Mouse (Mus musculus) left cerebral cortex, adult 18-20 months (tissue): ENCODE measurements around the gene Fam193b. TPM values are rescaled to one million over a fixed set of nuclear protein-coding genes. Genes with fewer than 3 reads are reported as not detected.
A peak's percentile ranks its signal among the peaks of the same experiment; 100 is the strongest.
"Not testable (repeated sequence)": the region's sequence is repeated elsewhere in the genome, so short reads cannot be mapped to it uniquely, and the experiment has no call there.

Source experiments
- DNase-seq, 2 experiments: peaks; one replicate each; pipeline ENCODE4 v3.0.0; 2021 to 2022; ENCODE audit warnings: low spot score in 2 of 2, mixed read lengths in 1 of 2
- long read RNA-seq, 2 experiments: library from polyadenylated mRNA; stranded (forward); transcript quantifications; one replicate each; pipeline ENCODE4 v2.0.0; 2021
- total RNA-seq, 2 experiments: library from RNA; stranded (reverse); gene quantifications; 2 replicates each; pipeline ENCODE4 v1.2.3; 2021

Fam193b gene
- total RNA-seq = 10 to 100 TPM; 77.0 to 81.8 TPM
- long read RNA-seq, experiment 1, full-length matches to known transcripts = 23 of 85 reads
- long read RNA-seq, experiment 1, partial matches to known transcripts = 18 of 85 reads
- long read RNA-seq, experiment 1, other reads (novel, unspliced or antisense) = 44 of 85 reads
- long read RNA-seq, experiment 2, full-length matches to known transcripts = 6 of 39 reads
- long read RNA-seq, experiment 2, partial matches to known transcripts = 11 of 39 reads
- long read RNA-seq, experiment 2, other reads (novel, unspliced or antisense) = 22 of 39 reads

DNA sequence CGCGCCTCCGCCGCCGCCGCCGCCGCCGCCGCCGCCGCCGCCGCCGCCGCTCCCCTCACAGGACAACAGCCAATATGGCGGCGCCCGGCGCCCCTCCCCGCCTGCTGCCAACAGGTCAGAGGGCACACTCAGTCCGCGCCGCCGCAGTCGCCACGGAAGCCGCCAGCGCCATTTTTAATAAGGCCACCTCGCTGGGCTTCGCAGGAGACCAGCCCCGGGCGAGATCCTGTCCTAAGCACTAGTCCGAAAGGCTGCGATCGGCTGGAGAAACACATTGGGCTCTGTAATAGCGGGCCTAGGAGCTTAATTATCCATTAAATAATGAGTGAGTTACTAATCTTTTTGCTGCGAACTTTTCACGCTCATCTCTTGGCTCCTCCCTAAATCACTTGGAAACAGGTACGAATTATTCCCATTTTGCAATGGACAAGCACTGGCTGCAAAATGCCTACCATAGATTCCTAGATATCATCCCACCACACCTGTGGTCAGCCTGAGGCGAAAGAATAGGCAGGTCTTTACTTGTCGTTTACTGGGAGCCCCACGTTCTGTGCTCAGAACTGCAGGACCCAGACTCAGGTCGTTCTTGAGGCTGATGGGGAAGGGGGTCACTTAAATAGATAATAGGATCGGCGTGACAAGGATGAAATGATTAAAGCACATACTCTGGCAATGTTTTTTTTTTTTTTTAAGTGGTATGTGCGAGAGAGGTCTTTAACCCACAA is at the start of gene Fam193b:
Gene Fam193b, minus strand, starts transcription at position 94 of the 725 bp plus-strand sequence.
- DNase-seq = peak; percentile 93 to 95

- no peak for DNase-seq
Measured at GRCm38 (mm10) chr13:55620275-55620674, 49.4 kb upstream of the Fam193b start.

- DNase-seq = no peak
Measured at GRCm38 (mm10) chr13:55619328-55619727, 48.4 kb upstream of the Fam193b start.

DNA sequence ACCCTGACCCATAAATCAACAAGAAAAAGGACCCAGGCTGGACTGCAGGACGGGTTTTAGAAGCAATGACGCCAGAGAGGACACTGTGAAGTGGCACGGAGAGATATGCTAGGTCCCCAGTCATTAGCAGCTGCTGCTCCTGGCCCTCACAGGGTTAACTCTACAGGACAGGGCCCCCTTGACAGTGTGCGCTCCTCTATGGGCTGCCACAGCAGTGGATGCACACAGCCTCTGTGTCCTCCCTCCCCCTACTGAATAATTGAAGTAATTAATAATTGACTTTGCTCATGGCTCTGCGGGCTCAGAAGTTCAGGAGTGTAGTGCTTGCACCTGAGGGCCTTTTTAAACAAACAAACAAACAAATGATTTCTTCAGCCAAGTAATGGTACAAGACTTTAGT is 42.6 kb upstream of the Fam193b start:
- no peak for DNase-seq

DNA sequence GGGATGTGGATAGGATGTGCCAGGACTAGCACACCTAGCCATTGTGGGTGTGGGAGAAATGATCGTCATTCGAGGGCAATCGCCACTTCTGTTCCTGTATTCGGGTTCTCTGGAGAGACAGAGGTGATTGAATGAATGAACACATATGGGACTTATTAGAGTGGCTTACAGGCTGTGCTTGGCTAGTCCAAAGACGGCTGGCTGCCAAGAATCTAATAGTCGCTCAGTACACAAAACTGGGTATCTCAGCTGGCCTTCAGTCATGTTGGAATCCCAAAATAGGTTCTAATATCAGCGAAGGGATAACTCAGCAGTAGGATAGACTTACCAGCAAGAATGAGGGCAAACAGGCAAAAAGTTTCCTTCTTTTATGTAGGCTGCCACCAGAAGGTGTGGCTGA is 41.1 kb upstream of the Fam193b start:
- DNase-seq = no peak

GRCm38 (mm10) chr13:55607624-55608006 is 36.7 kb upstream of the Fam193b start:
- DNase-seq = no peak

GRCm38 (mm10) chr13:55606899-55607623 is 36.1 kb upstream of the Fam193b start:
- DNase-seq = peak in 1 of 2 experiments; percentile 48

- DNase-seq = no peak
Measured at GRCm38 (mm10) chr13:55604606-55605005, 33.7 kb upstream of the Fam193b start.

GRCm38 (mm10) chr13:55601611-55602010 is 30.7 kb upstream of the Fam193b start:
- peak; percentile 79 to 89 for DNase-seq

DNA sequence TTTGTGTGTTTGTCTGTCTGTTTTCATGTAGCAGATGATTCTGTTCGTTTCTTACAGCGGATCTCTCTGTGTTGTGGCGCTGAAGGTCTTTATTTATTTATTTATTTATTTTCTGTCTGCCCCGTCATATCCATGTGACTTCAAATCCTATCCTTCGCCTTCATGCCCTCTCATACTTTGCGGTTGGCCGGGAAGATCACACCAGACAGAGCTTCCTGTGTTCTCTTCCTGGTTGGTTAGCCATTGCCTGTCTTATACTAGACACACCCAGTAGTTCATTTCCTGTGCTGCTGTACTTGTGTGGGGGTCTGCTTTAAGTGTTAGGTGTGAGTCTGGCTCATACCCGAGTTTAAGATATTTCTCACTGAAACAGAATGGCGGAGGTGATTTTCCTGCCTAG is 29.7 kb upstream of the Fam193b start:
- DNase-seq = no peak

GRCm38 (mm10) chr13:55599566-55600540 is 28.9 kb upstream of the Fam193b start, which contains the start of gene B4galt7:
TSS of gene B4galt7 (plus strand) at chr13:55599896.
- DNase-seq = peak; percentile 82 to 87

- peak in 1 of 2 experiments; percentile 49 for DNase-seq
Measured at GRCm38 (mm10) chr13:55596802-55597201, 25.9 kb upstream of the Fam193b start.

DNA sequence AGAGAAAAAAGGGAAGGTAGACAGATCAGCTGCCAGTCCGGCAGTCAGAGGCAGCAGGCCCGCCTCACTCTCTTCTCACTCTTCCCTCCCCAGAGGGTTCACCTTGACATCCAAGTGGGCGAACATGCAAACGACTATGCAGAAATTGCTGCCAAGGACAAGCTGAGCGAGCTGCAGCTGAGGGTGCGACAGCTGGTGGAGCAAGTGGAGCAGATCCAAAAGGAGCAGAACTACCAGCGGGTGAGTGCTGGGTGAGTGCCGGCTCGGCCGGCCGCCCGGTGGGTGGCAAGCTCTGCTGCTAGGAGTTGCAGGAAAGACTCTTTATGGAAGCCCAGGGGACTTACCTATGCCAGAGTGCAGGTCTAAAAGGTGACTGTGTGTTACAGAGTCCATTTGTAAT is 24.5 kb upstream of the Fam193b start:
- peak; percentile 71 to 87 for DNase-seq

DNA sequence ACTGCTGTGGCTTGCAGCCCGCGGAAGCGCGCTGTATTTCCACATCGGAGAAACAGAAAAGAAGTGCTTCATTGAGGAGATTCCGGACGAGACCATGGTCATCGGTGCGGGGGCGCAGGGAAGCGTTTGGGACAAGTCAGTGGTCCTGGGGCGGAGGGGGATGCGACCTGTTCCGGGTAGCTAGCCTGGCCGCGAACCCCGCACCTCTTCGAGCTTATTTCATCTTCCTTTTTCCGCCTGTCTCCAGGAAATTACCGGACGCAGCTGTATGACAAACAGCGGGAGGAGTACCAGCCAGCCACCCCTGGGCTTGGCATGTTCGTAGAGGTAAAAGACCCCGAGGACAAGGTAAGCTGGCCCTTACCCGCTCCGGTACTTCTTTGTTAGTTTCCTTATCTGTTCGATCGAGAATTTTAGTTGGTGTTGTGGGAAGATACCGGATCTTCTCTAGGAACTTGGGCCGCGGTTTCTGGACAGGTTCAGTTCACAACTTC is 22.4 kb upstream of the Fam193b start:
- DNase-seq = no peak

- DNase-seq = peak; percentile 97 to 98
Measured at GRCm38 (mm10) chr13:55592512-55593253, 21.8 kb upstream of the Fam193b start.

- DNase-seq = no peak
Measured at GRCm38 (mm10) chr13:55591961-55592490, 21.1 kb upstream of the Fam193b start.

DNA sequence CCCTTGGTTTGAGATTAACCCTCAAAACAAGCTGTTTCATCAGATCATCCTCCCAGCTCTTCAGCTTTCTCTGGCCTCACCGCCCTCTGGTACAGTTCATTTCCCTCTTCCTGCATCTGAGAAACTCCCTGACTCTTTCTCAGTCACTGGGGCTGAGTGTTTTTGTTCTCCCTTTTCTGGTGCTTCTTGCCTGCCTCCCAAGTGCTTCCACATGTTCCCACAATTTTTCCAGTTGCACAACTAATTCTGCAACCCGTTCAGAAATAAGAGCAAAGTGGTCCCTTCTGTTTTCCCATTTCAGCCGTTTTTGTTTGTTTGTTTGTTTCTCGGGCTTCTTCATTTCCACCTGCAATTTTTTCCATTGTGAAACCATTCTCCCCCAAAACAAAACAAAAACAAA is 7.2 kb upstream of the Fam193b start:
- no peak for DNase-seq

DNA sequence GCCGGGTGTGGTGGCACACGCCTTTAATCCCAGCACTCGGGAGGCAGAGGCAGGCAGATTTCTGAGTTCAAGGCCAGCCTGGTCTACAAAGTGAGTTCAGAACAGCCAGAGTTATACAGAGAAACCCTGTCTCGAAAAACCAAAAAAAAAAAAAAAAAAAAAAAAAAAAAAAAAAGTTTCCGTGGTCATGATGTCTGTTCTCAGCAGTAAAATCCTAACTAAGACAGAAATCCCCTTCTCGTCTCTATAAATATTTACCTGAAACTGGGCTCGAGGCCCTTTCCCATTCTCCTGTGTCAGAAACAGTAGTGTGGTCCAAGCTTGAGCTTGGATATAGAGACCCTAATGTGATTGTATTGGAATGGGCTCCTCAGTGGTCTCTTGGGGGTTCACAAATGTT is 6.0 kb upstream of the Fam193b start:
- not testable (repeated sequence) for DNase-seq

DNA sequence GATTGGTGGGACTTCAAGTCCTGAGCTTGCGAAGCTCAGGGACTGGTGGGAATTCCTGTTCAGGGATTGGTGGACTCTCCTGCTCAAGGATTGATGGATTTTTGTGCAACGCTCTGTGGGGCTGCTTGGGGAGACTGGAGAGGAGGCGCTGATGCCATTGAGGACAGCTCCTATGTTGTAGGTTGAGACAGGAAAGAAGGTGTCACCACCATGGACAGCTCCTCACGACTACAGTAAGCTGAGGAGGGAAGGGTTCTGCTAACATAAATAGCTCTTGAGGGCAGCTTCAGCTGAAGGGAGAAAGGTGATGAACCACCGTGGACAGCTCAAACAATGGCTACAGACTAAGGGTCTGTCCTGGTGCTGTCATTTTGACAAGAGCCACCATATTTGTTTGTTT is 5.0 kb upstream of the Fam193b start:
- no peak for DNase-seq

GRCm38 (mm10) chr13:55574321-55574720 is 3.4 kb upstream of the Fam193b start:
- no peak for DNase-seq
